26 mouse cellular contexts compared by ENCODE assay signal in the genomic region with DNA sequence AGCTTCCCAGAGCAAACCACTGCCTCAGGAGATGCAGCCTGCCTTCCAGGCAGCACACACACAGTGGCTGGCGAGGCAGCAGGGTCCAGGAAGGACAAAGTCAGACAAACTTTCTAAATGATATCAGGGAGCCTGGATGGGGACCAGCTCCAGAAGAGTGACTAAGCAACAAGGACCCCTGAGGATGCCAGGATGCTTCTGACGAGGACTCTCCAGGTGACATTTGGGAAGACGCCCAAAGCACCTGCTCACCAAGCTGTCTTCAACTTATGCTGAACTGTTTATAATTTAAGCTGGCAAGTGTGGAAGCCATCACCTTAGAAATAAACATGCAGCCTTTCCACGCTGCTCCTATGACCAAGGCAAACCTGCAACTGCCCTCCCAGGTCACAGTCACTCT. TPM values are rescaled to one million over a fixed set of nuclear protein-coding genes. Genes with fewer than 3 reads are reported as not detected.
DNase-seq lines count a peak whose midpoint lies in the region; ATAC-seq and TF ChIP-seq lines count a peak whose summit lies in the region.
"Had no signal": no experiment of that assay in that cellular context is flagged by ENCODE, and none has a peak within 500 bp of the region (broad histone marks: within the 10 kb centered on the region; RNA-seq: fewer than 3 reads in every experiment).

No protein-coding gene starts in this region.

- no peak overlapping the region for H3K27ac ChIP-seq in hindbrain, embryonic 13.5 days
- H3K27ac ChIP-seq in hindbrain, embryonic 11.5 days (ENCODE audit: low read depth, low read length): no peak overlapping the region
- H3K27ac ChIP-seq in olfactory bulb, adult 2 months (ENCODE audit: insufficient read depth, low read depth, low read length): peak overlapping the region; percentile 93
- H3K27ac ChIP-seq: embryonic facial prominence, embryonic 12.5 days; embryonic facial prominence, embryonic 15.5 days; forebrain, embryonic 12.5 days; forebrain, embryonic 15.5 days; heart, embryonic 15.5 days; hindbrain, embryonic 14.5 days; hindbrain, postnatal 0 days; kidney, postnatal 0 days had no signal

- H3K27me3 ChIP-seq in hindbrain, embryonic 13.5 days: no peaks in the 10 kb centered on the region
- no peaks in the 10 kb centered on the region for H3K27me3 ChIP-seq in hindbrain, embryonic 11.5 days (ENCODE audit: control insufficient read depth, insufficient read depth, low read length)
- H3K27me3 ChIP-seq: embryonic facial prominence, embryonic 12.5 days; embryonic facial prominence, embryonic 15.5 days; forebrain, embryonic 12.5 days; forebrain, embryonic 15.5 days; heart, embryonic 12.5 days; heart, embryonic 15.5 days had no signal

- peaks cover 12% of the 10 kb centered on the region for H3K4me1 ChIP-seq in hindbrain, embryonic 13.5 days (replicated peaks)
- no peaks in the 10 kb centered on the region for H3K4me1 ChIP-seq in hindbrain, embryonic 11.5 days (replicated peaks; ENCODE audit: control insufficient read depth, insufficient read depth, low read length)
- peaks cover 70% of the 10 kb centered on the region for H3K4me1 ChIP-seq in olfactory bulb, adult 2 months (ENCODE audit: control insufficient read depth, insufficient read depth, low read length)
- H3K4me1 ChIP-seq: embryonic facial prominence, embryonic 12.5 days; embryonic facial prominence, embryonic 15.5 days had no signal

- no peak overlapping the region for H3K4me2 ChIP-seq in hindbrain, embryonic 13.5 days
- H3K4me2 ChIP-seq in hindbrain, embryonic 11.5 days (replicated peaks; ENCODE audit: low read depth, low read length): no peak overlapping the region
- H3K4me2 ChIP-seq: embryonic facial prominence, embryonic 12.5 days; embryonic facial prominence, embryonic 15.5 days; forebrain, embryonic 12.5 days; forebrain, embryonic 15.5 days; heart, embryonic 12.5 days; heart, embryonic 15.5 days; hindbrain, embryonic 14.5 days had no signal

- no peaks in the 10 kb centered on the region for H3K9me3 ChIP-seq in hindbrain, embryonic 13.5 days
- no peaks in the 10 kb centered on the region for H3K9me3 ChIP-seq in hindbrain, embryonic 11.5 days (ENCODE audit: control insufficient read depth, low read length)
- H3K9me3 ChIP-seq: embryonic facial prominence, embryonic 12.5 days; embryonic facial prominence, embryonic 15.5 days; forebrain, embryonic 12.5 days; forebrain, embryonic 15.5 days; heart, embryonic 12.5 days; heart, embryonic 15.5 days had no signal

- TF ChIP-seq CTCF in olfactory bulb, adult 2 months (IDR thresholded peaks at IDR 0.05; ENCODE audit: insufficient read depth, low read depth, low read length): no peak

- peaks cover 84% of the 10 kb centered on the region for H3K36me3 ChIP-seq in hindbrain, embryonic 13.5 days
- 0 out of 2 replicates have a peak, but pooled peaks cover 2% of the 10 kb centered on the region for H3K36me3 ChIP-seq in hindbrain, embryonic 11.5 days (ENCODE audit: control insufficient read depth, insufficient read depth, low read length)

- TF ChIP-seq POLR2A in olfactory bulb, adult 2 months (IDR thresholded peaks at IDR 0.05; ENCODE audit: insufficient read depth, low read depth, low read length): no peak

- 90% methylated on average over 4 of the region's 4 CpGs for WGBS in hindbrain, embryonic 13.5 days
- 93% methylated on average over 4 of the region's 4 CpGs for WGBS in hindbrain, embryonic 11.5 days
- 83% methylated on average over 4 of the region's 4 CpGs for WGBS in olfactory bulb, adult 2 months

- peak; percentile 39 for DNase-seq in cerebellum, adult 11 months
- no peak for DNase-seq in hindbrain, embryonic 11.5 days (ENCODE audit: low spot score)
- peak; percentile 65 for DNase-seq in cerebellum, adult 9-11 months
- DNase-seq in embryo, embryonic 11 days: no peak
- no peak for DNase-seq in heart, adult 8-10 months (ENCODE audit: low spot score)
- DNase-seq: adrenal gland, adult 8-10 months; adrenal gland, postnatal 25 days; gastrocnemius, postnatal 14 days; heart, adult 11 months; heart, postnatal 10 days; kidney, adult 18-20 months had no signal

- ATAC-seq in cerebellum, adult (ENCODE audit: insufficient number of reproducible peaks, low FRiP score, low TSS enrichment): no peak
- no peak for ATAC-seq in hindbrain, embryonic 13.5 days (ENCODE audit: low FRiP score)
- no peak for ATAC-seq in hindbrain, embryonic 11.5 days (ENCODE audit: low FRiP score)
- ATAC-seq: activated CD4-positive, CD25-positive, alpha-beta regulatory T cell, adult 4 months; forebrain, embryonic 15.5 days; hindbrain, postnatal 0 days; inflammation-experienced regulatory T-cells, adult 6 months; intestine, embryonic 16.5 days had no signal

- no peak overlapping the region for H3K4me3 ChIP-seq in hindbrain, embryonic 13.5 days
- H3K4me3 ChIP-seq in hindbrain, embryonic 11.5 days (ENCODE audit: low read depth, low read length): no peak overlapping the region
- H3K4me3 ChIP-seq in olfactory bulb, adult 2 months (ENCODE audit: insufficient read depth, low read depth, low read length): no peak overlapping the region
- H3K4me3 ChIP-seq: embryonic facial prominence, embryonic 12.5 days; embryonic facial prominence, embryonic 15.5 days; forebrain, embryonic 12.5 days; forebrain, embryonic 15.5 days; heart, embryonic 12.5 days; heart, embryonic 15.5 days had no signal

- H3K9ac ChIP-seq in hindbrain, embryonic 13.5 days: 0 out of 2 replicates have a peak overlapping the region, but pooled peaks have one; percentile 24
- H3K9ac ChIP-seq in hindbrain, embryonic 11.5 days (ENCODE audit: low read depth, low read length): no peak overlapping the region
- H3K9ac ChIP-seq: embryonic facial prominence, embryonic 12.5 days; embryonic facial prominence, embryonic 15.5 days; forebrain, embryonic 12.5 days; forebrain, embryonic 15.5 days; heart, embryonic 12.5 days; heart, embryonic 15.5 days; hindbrain, embryonic 14.5 days had no signal

RNA-seq across cellular contexts. Expression of a gene that starts 15.0 kb away (rescaled TPM):
- polyA plus RNA-seq in hindbrain, embryonic 13.5 days (2015; fragmentation: Nextera tagmentation; extraction: Ambion mirVana): 5.9 and 6.6 TPM in 2 replicates
- polyA plus RNA-seq in hindbrain, embryonic 11.5 days (2014; fragmentation: Nextera tagmentation; extraction: Ambion mirVana): 4.4 and 5.6 TPM in 2 replicates
- polyA plus RNA-seq in olfactory bulb, adult 2 months (2012; ENCODE audit: insufficient read depth, insufficient read length, low replicate concordance, missing spikeins): not detected in 2 replicates
- 1 to 10 TPM; 3.5 to 5.1 (median 3.8) TPM for total RNA-seq in heart, adult 8-10 months (2022)

RNA-seq across cellular contexts. Expression of a gene that starts 34.9 kb away (rescaled TPM):
- polyA plus RNA-seq in hindbrain, embryonic 13.5 days (2015; fragmentation: Nextera tagmentation; extraction: Ambion mirVana): 8.0 and 8.3 TPM in 2 replicates
- 8.1 and 8.4 TPM in 2 replicates for polyA plus RNA-seq in hindbrain, embryonic 11.5 days (2014; fragmentation: Nextera tagmentation; extraction: Ambion mirVana)
- not detected in 2 replicates for polyA plus RNA-seq in olfactory bulb, adult 2 months (2012; ENCODE audit: insufficient read depth, insufficient read length, low replicate concordance, missing spikeins)
- total RNA-seq in heart, adult 8-10 months (2022): 100 to 1,000 TPM; 103 to 141 (median 121) TPM

RNA-seq across cellular contexts. Expression of a gene that starts 42.7 kb away (rescaled TPM):
- 1.8 and 2.2 TPM in 2 replicates for polyA plus RNA-seq in hindbrain, embryonic 13.5 days (2015; fragmentation: Nextera tagmentation; extraction: Ambion mirVana)
- 5.0 and 6.1 TPM in 2 replicates for polyA plus RNA-seq in hindbrain, embryonic 11.5 days (2014; fragmentation: Nextera tagmentation; extraction: Ambion mirVana)
- not detected in 2 replicates for polyA plus RNA-seq in olfactory bulb, adult 2 months (2012; ENCODE audit: insufficient read depth, insufficient read length, low replicate concordance, missing spikeins)
- 1 to 10 TPM; 1.1 to 1.8 (median 1.5) TPM for total RNA-seq in heart, adult 8-10 months (2022)

Comparison
In these comparisons a context has a peak if more than half of its experiments do, and no peak if none do; other contexts are left out.
1. DNase-seq: peak in cerebellum, adult 11 months (single experiment) and cerebellum, adult 9-11 months (single experiment); none in hindbrain, embryonic 11.5 days (single experiment), embryo, embryonic 11 days (single experiment) and heart, adult 8-10 months (single experiment).